Mouse (Mus musculus) embryonic facial prominence, embryonic 13.5 days (tissue): ENCODE measurements around the gene Cacng8. TPM values are rescaled to one million over a fixed set of nuclear protein-coding genes. Genes with fewer than 3 reads are reported as not detected.

Experiments used
- ATAC-seq: fragments of 200-750 bp; cut with Nextera tagmentation; 2 replicates; pipeline ENCODE4 v1.8.0; 2017; ENCODE audit warnings: low read depth; ENCODE audit not compliant: insufficient number of reproducible peaks, insufficient read depth, low FRiP score, low TSS enrichment
- H3K27ac ChIP-seq: fragments of 300-500 bp; sonication (generic); 2 replicates; pipeline ENCODE4 v1.5.1; 2015; ENCODE audit warnings: moderate library complexity, mild to moderate bottlenecking, inconsistent platforms
- H3K27me3 ChIP-seq: fragments of 300-500 bp; sonication (generic); 2 replicates; pipeline ENCODE4 v1.6.1; 2015; ENCODE audit warnings: mild to moderate bottlenecking, inconsistent platforms
- H3K36me3 ChIP-seq: fragments of 300-500 bp; sonication (generic); 2 replicates; pipeline ENCODE4 v1.6.1; 2015; ENCODE audit warnings: mild to moderate bottlenecking, inconsistent platforms
- H3K4me1 ChIP-seq: fragments of 300-500 bp; sonication (generic); 2 replicates; pipeline ENCODE4 v1.6.1; 2015; ENCODE audit warnings: inconsistent platforms
- H3K4me2 ChIP-seq: fragments of 300-500 bp; sonication (generic); 2 replicates; pipeline ENCODE4 v1.6.1; 2015; ENCODE audit warnings: moderate library complexity, mild to moderate bottlenecking, inconsistent platforms
- H3K4me3 ChIP-seq: fragments of 300-500 bp; sonication (generic); 2 replicates; pipeline ENCODE4 v1.5.1; 2015; ENCODE audit warnings: mild to moderate bottlenecking, inconsistent platforms
- H3K9ac ChIP-seq: fragments of 300-500 bp; sonication (generic); 2 replicates; pipeline ENCODE4 v1.6.1; 2015; ENCODE audit warnings: mild to moderate bottlenecking, inconsistent platforms
- H3K9me3 ChIP-seq: fragments of 300-500 bp; sonication (generic); 2 replicates; pipeline ENCODE4 v1.6.1; 2016; ENCODE audit warnings: inconsistent platforms
- WGBS: fragments of 180-500 bp; shearing (Covaris S2); methylation state at CpG from one replicate; pipeline ENCODE4 v1.1.7; 2015; ENCODE audit warnings: mixed read lengths; 5-methylcytosine and 5-hydroxymethylcytosine counted together
- polyA plus RNA-seq: library from polyadenylated mRNA; unstranded; fragments of >200 nt; fragmentation: Nextera tagmentation; extraction: Ambion mirVana; gene quantifications from 2 replicates; pipeline ENCODE4 v1.2.1, GENCODE M21; 2015

Cacng8 gene
- polyA plus RNA-seq, 1 experiment from 2014 or later, result 5.5 TPM

DNA sequence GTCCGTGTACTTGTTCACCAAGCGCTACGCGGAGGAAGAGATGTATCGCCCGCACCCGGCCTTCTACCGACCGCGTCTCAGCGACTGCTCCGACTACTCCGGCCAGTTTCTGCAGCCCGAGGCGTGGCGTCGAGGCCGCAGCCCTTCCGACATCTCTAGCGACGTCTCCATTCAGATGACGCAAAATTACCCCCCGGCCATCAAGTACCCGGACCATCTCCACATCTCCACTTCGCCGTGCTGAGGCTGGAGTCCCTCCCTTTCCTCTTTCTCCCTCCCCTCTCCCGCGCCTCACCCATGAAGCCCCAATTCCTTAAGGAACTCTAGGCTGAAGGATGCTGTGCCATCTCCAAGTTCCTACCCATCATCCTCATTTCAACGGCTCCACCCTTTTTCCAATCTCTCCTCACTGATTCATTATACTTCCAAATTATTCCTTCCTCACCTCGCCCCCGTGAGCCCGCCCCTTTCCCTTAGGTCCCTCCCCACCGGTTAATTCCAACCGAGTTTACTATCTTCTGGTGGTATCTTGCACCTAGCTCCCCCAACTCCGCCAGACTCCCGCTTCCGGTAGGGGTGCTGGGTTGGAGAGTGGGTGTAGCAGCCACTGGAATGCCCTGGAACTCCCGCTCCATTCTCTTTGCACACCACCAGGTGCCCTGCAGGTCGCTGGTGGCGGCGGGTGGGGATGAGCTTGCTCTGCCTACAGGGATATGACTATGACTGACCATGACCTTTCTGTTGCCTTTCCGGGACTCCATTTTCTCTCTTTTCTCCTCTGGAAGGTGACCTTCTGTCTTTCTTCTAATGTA is 23.6 kb upstream of the Cacng8 start:
- Histone ChIP-seq H3K9ac (no peak overlapping the region; the same call in 1 of the 2 replicates), H3K27me3 (peaks cover 24% of the 10 kb centered on the region), H3K4me3 (0 out of 2 replicates have a peak overlapping the region, but pooled peaks have one; percentile 11), H3K4me1 (peaks cover 8% of the 10 kb centered on the region), H3K27ac (no peak overlapping the region), H3K36me3 (peaks cover 32% of the 10 kb centered on the region), H3K9me3 (no peaks in the 10 kb centered on the region), H3K4me2 (peak overlapping the region; percentile 52)
- 15% methylated on average over 42 of the region's 42 CpGs for WGBS
- ATAC-seq, result no peak

DNA sequence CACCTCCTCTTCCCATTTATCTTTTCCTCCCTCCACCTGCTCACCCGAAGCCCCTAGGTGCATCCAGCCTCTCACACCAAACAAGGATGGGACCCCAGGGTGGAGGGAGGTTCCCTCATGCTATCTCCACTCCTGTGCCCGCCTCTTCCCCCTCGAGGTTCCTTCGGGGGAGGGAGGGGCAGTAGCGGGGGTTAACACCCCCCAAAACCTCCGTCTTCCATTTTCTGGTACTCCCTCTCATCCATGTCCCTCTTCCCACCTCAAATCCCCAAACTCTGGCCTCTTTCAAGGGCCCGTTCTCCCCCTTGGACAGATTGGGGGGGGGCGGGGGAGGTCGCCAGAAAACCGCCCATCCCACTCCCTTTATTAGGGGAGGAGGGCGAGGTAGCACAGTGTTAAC is 22.9 kb upstream of the Cacng8 start:
- Histone ChIP-seq H3K27me3 (peaks cover 24% of the 10 kb centered on the region), H3K36me3 (peaks cover 27% of the 10 kb centered on the region), H3K9ac (no peak overlapping the region; the same call in 1 of the 2 replicates), H3K27ac (no peak overlapping the region), H3K4me3 (peak overlapping the region; percentile 23), H3K4me2 (peak overlapping the region; percentile 52), H3K4me1 (peaks cover 8% of the 10 kb centered on the region), H3K9me3 (no peaks in the 10 kb centered on the region)
- peak; percentile 20; the same call in 1 of the 2 replicates for ATAC-seq
- WGBS, result 10% methylated on average over 10 of the region's 11 CpGs

- H3K27me3 ChIP-seq, result peaks cover 24% of the 10 kb centered on the region
- no peak overlapping the region for H3K9ac ChIP-seq
- ATAC-seq, result no peak
- H3K4me3 ChIP-seq, result no peak overlapping the region
- 0 out of 2 replicates have a peak overlapping the region, but pooled peaks have one; percentile 52 for H3K4me2 ChIP-seq
- H3K4me1 ChIP-seq, result peaks cover 8% of the 10 kb centered on the region
- H3K36me3 ChIP-seq, result peaks cover 27% of the 10 kb centered on the region
- no peak overlapping the region for H3K27ac ChIP-seq
- WGBS, result 27% methylated on average over 12 of the region's 12 CpGs
- no peaks in the 10 kb centered on the region for H3K9me3 ChIP-seq
Observed at GRCm38 (mm10) chr7:3368311-3368710, 22.2 kb upstream of the Cacng8 start.

DNA sequence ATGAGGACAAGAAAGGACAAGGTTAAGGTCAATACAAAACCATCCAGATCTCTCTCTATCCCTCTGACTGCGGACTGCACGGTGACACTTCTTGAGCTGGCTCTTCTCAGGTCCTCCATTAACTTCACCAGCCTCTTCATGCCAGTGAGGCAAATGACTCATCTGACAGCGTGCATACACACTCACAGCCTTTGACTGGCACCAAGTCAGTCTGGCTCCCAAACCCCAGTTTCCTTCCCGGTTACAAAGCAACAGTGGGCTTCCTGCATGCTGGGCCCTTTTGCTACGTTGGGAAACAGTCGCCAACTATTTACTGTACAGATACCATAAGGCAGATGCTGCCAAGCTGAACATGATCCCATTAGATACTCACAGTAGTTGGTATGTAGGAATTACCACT is 21.3 kb upstream of the Cacng8 start:
- H3K9ac ChIP-seq, result no peak overlapping the region
- ATAC-seq, result no peak
- H3K4me3 ChIP-seq, result no peak overlapping the region
- H3K4me1 ChIP-seq, result peaks cover 8% of the 10 kb centered on the region
- H3K27ac ChIP-seq, result no peak overlapping the region
- WGBS, result 72% methylated on average over 6 of the region's 6 CpGs
- H3K27me3 ChIP-seq, result peaks cover 24% of the 10 kb centered on the region
- no peak overlapping the region for H3K4me2 ChIP-seq
- no peaks in the 10 kb centered on the region for H3K9me3 ChIP-seq
- peaks cover 25% of the 10 kb centered on the region for H3K36me3 ChIP-seq

- Histone ChIP-seq H3K4me1 (peaks cover 8% of the 10 kb centered on the region), H3K27ac (no peak overlapping the region), H3K36me3 (peaks cover 14% of the 10 kb centered on the region), H3K4me2 (no peak overlapping the region), H3K9ac (no peak overlapping the region), H3K9me3 (no peaks in the 10 kb centered on the region), H3K27me3 (peaks cover 24% of the 10 kb centered on the region), H3K4me3 (no peak overlapping the region)
- 45% methylated on average over 4 of the region's 4 CpGs for WGBS
- no peak for ATAC-seq
Observed at GRCm38 (mm10) chr7:3370407-3370806, 20.1 kb upstream of the Cacng8 start.

DNA sequence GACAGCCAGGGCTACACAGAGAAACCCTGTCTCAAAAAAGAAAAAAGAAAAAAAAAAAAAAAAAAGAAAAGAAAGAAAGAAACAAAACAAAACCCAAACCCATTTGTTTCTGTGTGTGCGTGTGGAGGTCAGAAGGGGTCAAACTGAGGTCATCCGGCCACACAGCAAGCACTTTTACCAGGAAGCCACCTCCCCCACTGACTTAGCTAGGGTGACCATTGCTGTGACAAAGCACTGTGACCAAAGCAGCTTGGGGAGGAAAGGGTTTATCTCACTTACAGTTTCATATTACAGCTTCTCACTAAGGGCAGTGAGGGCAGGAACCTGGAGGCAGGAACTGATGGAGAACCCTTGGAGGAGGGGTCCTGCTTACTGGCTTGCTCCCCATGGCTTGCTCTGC is 18.1 kb upstream of the Cacng8 start:
- WGBS, result 46% methylated on average over 2 of the region's 2 CpGs

GRCm38 (mm10) chr7:3373754-3374153 is 16.7 kb upstream of the Cacng8 start:
- ATAC-seq, result no peak
- H3K9me3 ChIP-seq, result no peaks in the 10 kb centered on the region
- H3K4me1 ChIP-seq, result no peaks in the 10 kb centered on the region
- H3K4me3 ChIP-seq, result no peak overlapping the region
- no peak overlapping the region for H3K27ac ChIP-seq
- no peaks in the 10 kb centered on the region for H3K27me3 ChIP-seq
- H3K9ac ChIP-seq, result no peak overlapping the region
- WGBS, result 81% methylated on average over 8 of the region's 8 CpGs
- H3K36me3 ChIP-seq, result no peaks in the 10 kb centered on the region
- H3K4me2 ChIP-seq, result no peak overlapping the region

More for the DNA sequence above, 18.1 kb upstream of the Cacng8 start:
- H3K4me3 ChIP-seq, result no peak overlapping the region
- H3K27me3 ChIP-seq, result peaks cover 4% of the 10 kb centered on the region; the same call in 1 of the 2 replicates
- H3K4me2 ChIP-seq, result no peak overlapping the region
- no peaks in the 10 kb centered on the region for H3K9me3 ChIP-seq
- H3K4me1 ChIP-seq, result peaks cover 4% of the 10 kb centered on the region
- H3K27ac ChIP-seq, result no peak overlapping the region
- no peaks in the 10 kb centered on the region for H3K36me3 ChIP-seq
- no peak for ATAC-seq
- no peak overlapping the region for H3K9ac ChIP-seq

GRCm38 (mm10) chr7:3376831-3377230 is 13.7 kb upstream of the Cacng8 start:
- H3K27ac ChIP-seq, result no peak overlapping the region
- 54% methylated on average over 4 of the region's 4 CpGs for WGBS
- H3K27me3 ChIP-seq, result no peaks in the 10 kb centered on the region
- H3K4me3 ChIP-seq, result no peak overlapping the region
- H3K9me3 ChIP-seq, result no peaks in the 10 kb centered on the region
- no peak overlapping the region for H3K9ac ChIP-seq
- ATAC-seq, result no peak
- H3K36me3 ChIP-seq, result no peaks in the 10 kb centered on the region
- no peak overlapping the region for H3K4me2 ChIP-seq
- no peaks in the 10 kb centered on the region for H3K4me1 ChIP-seq

DNA sequence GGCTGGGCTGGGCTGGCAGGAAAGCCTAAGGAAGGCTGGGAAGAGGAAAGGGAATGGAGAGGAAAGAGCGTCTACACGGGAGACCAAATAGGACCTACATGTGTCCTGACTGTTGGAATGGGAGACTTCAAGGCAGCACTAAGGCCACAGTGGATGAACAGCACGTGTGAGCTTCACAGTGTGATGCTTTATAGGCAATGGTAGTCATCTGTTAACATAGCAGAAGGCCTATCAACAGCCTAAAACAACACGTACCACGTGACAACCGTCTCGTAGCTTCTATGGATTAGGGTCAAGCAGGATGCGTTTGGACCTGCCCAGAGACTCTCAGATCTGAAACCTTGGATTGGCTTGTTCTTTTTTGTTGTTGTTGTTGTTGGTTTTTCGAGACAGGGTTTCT is 8.4 kb upstream of the Cacng8 start:
- H3K9ac ChIP-seq, result no peak overlapping the region
- ATAC-seq, result no peak

DNA sequence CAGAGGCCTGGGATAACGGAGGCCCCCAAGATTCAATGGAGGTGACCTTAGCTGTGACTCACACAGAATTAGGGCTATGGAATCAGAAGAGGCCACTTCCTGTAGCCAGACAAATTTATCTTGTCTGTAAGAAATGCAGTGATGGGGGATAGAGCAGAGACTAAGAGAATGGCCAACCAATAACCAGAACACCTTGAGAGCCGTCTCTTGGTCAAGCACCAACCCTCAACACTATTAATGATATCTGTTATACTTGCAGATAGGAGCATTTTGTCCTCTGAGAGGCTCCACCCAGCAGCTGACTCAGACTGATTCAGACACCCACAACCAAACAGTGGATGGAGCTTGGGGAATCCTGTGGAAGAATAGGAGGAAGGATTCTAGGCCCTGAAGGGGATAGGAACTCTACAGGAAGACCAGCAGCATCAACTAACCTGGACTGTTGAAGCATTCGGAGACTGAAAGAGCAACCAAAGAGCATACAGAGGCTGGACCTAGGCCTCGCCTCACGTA is 5.6 kb upstream of the Cacng8 start:
- ATAC-seq, result no peak
- Histone ChIP-seq H3K4me1 (peaks cover 8% of the 10 kb centered on the region; the same call in 1 of the 2 replicates), H3K4me2 (no peak overlapping the region), H3K27ac (no peak overlapping the region), H3K27me3 (no peaks in the 10 kb centered on the region), H3K4me3 (no peak overlapping the region), H3K9ac (no peak overlapping the region), H3K9me3 (no peaks in the 10 kb centered on the region), H3K36me3 (no peaks in the 10 kb centered on the region)
- WGBS, result 89% methylated on average over 5 of the region's 5 CpGs

More for the DNA sequence above, 8.4 kb upstream of the Cacng8 start:
- H3K27ac ChIP-seq, result no peak overlapping the region
- H3K36me3 ChIP-seq, result no peaks in the 10 kb centered on the region
- no peaks in the 10 kb centered on the region for H3K27me3 ChIP-seq
- 80% methylated on average over 9 of the region's 9 CpGs for WGBS
- no peak overlapping the region for H3K4me3 ChIP-seq
- no peaks in the 10 kb centered on the region for H3K9me3 ChIP-seq
- no peaks in the 10 kb centered on the region for H3K4me1 ChIP-seq
- H3K4me2 ChIP-seq, result no peak overlapping the region

DNA sequence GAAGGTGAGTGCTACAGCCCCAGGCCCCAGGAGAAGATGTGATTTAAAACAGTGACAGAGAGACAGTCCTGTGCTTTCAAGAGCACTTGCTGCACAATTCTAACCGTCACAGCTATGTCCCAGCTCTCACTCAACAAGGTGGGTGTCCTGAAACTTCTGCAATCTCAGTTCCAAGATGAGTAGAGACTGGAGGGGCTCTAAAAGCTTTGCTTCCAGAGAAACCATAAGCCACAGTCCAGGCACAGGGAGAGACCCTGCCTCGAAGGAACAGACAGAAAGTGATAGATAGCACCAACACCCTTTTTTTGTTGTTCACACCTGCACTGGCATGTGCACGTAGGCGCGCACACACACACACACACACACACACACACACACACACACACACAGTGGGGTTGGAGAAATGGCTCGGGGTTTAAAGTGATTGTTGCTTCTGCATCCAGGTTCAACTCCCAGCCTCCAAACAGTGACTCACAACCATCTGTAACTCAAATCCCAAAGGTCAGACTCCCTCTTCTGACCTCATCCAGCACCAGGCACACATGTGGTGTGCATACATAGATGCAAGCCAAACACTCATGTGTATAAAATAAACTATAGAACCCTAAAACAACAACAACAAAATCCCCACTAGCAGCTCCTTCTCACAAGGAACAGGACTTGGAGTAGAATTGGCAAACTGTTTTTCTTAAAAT is 4.3 kb upstream of the Cacng8 start:
- no peaks in the 10 kb centered on the region for H3K9me3 ChIP-seq
- 71% methylated on average over 6 of the region's 6 CpGs for WGBS
- no peak for ATAC-seq
- no peak overlapping the region for H3K9ac ChIP-seq
- no peak overlapping the region for H3K4me2 ChIP-seq
- no peak overlapping the region for H3K27ac ChIP-seq
- no peaks in the 10 kb centered on the region for H3K36me3 ChIP-seq
- H3K4me3 ChIP-seq, result no peak overlapping the region
- H3K4me1 ChIP-seq, result peaks cover 10% of the 10 kb centered on the region; the same call in 1 of the 2 replicates
- no peaks in the 10 kb centered on the region for H3K27me3 ChIP-seq
